Mouse (Mus musculus) embryonic facial prominence, embryonic 14.5 days (tissue): ENCODE measurements around the gene Cars. TPM values are rescaled to one million over a fixed set of nuclear protein-coding genes. Genes with fewer than 3 reads are reported as not detected.

Experiments used
- ATAC-seq: fragments of 200-750 bp; cut with Nextera tagmentation; 2 replicates; pipeline ENCODE4 v1.8.0; 2017; ENCODE audit warnings: low read depth, moderate number of reproducible peaks, moderate TSS enrichment
- DNase-seq: peaks from one replicate; pipeline ENCODE4 v3.0.0-alpha.2; 2015; ENCODE audit warnings: low spot score
- H3K27ac ChIP-seq: fragments of 300-500 bp; sonication (generic); replicated peaks from 2 replicates; pipeline ENCODE4 v1.5.1; 2014; ENCODE audit warnings: low read depth, mild to moderate bottlenecking, low read length, moderate library complexity
- H3K27me3 ChIP-seq: fragments of 300-500 bp; sonication (generic); replicated peaks from 2 replicates; pipeline ENCODE4 v1.6.1; 2014; ENCODE audit warnings: low read length; ENCODE audit not compliant: control insufficient read depth, insufficient read depth
- H3K36me3 ChIP-seq: fragments of 300-500 bp; sonication (generic); 2 replicates; pipeline ENCODE4 v1.6.1; 2014; ENCODE audit warnings: low read length, mixed read lengths; ENCODE audit not compliant: control insufficient read depth, insufficient read depth
- H3K4me1 ChIP-seq: fragments of 300-500 bp; sonication (generic); 2 replicates; pipeline ENCODE4 v1.6.1; 2014; ENCODE audit warnings: antibody characterized with exemption, low read length; ENCODE audit not compliant: control insufficient read depth, insufficient read depth
- H3K4me2 ChIP-seq: fragments of 300-500 bp; sonication (generic); 2 replicates; pipeline ENCODE4 v1.6.1; 2014; ENCODE audit warnings: low read depth, mild to moderate bottlenecking, low read length, moderate library complexity, mixed read lengths
- H3K4me3 ChIP-seq: fragments of 300-500 bp; sonication (generic); 2 replicates; pipeline ENCODE4 v1.5.1; 2014; ENCODE audit warnings: low read depth, mild to moderate bottlenecking, low read length
- H3K9ac ChIP-seq: fragments of 300-500 bp; sonication (generic); 2 replicates; pipeline ENCODE4 v1.6.1; 2014; ENCODE audit warnings: low read depth, mild to moderate bottlenecking, low read length, moderate library complexity, mixed read lengths
- H3K9me3 ChIP-seq: fragments of 300-500 bp; sonication (generic); 2 replicates; pipeline ENCODE4 v1.6.1; 2016; ENCODE audit warnings: low read length; ENCODE audit not compliant: control insufficient read depth
- WGBS: fragments of 180-500 bp; shearing (Covaris S2); extraction: QIAGEN DNeasy Blood & Tissue Kit; methylation state at CpG from one replicate; pipeline ENCODE4 v1.1.7; 2014; 5-methylcytosine and 5-hydroxymethylcytosine counted together
- polyA plus RNA-seq: library from polyadenylated mRNA; unstranded; fragments of >200 nt; fragmentation: Nextera tagmentation; extraction: Ambion mirVana; gene quantifications from 2 replicates; pipeline ENCODE4 v1.2.1, GENCODE M21; 2014

Cars gene
- polyA plus RNA-seq, 1 experiment from 2014 or later, result 52.2 TPM

- WGBS, result 92% methylated on average over 6 of the region's 6 CpGs
- Histone ChIP-seq H3K4me2 (no peak overlapping the region), H3K9ac (no peak overlapping the region), H3K4me3 (no peak overlapping the region), H3K36me3 (peaks cover 95% of the 10 kb centered on the region), H3K4me1 (no peaks in the 10 kb centered on the region), H3K27ac (no peak overlapping the region), H3K9me3 (no peaks in the 10 kb centered on the region), H3K27me3 (no peaks in the 10 kb centered on the region)
- ATAC-seq (no peak), DNase-seq (no peak)
Measured at GRCm38 (mm10) chr7:143565015-143565647, 34.8 kb downstream of the Cars start.

DNA sequence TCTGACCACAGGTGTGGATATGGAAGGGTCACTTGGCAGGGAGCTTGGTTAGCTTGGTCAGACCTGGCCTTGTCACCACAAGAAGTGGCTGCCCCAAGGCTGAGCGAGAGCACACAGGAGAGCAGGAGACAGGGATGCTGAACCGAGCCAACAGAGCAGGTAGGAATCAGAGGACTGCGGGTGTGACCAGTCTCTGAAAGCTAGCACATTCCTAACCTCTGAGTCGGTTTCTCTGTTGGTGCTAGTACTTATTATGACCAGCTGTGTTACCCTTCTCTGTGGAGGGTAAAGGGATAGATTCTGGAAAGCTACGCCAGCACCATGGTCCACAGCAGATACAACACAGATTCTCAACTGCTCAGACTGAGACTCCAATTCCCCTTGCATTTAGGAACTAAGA, 36.1 kb downstream of the Cars start:
- no peak overlapping the region for H3K4me3 ChIP-seq
- H3K27me3 ChIP-seq, result no peaks in the 10 kb centered on the region

DNA sequence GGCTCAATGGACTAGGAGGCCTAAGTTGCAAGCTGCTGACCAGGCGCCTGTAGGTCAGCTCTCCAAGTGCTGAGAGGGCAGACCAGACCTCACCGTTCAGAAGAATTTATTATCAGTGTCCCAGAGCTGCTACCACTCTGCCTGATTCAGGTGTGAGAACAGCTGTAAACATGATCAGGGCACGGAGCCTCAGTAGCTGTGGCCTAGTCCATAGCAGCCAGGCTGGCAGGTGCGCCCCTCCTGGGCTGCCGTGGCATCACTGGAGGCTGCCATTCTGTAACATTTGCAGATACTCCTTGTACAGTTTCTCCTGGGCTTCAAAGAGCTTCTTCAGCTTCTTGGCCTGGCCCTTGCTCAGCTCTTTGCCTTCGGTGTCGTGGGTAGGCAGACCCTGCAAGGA, 42.3 kb downstream of the Cars start:
- Histone ChIP-seq H3K4me3 (no peak overlapping the region), H3K36me3 (peaks cover 78% of the 10 kb centered on the region), H3K9ac (no peak overlapping the region), H3K27me3 (no peaks in the 10 kb centered on the region), H3K4me1 (no peaks in the 10 kb centered on the region), H3K9me3 (no peaks in the 10 kb centered on the region), H3K27ac (no peak overlapping the region), H3K4me2 (no peak overlapping the region)
- DNase-seq, result no peak
- WGBS, result 90% methylated on average over 7 of the region's 7 CpGs
- no peak for ATAC-seq

More for the DNA sequence above, 36.1 kb downstream of the Cars start:
- Histone ChIP-seq H3K9ac (no peak overlapping the region), H3K4me2 (no peak overlapping the region), H3K27ac (no peak overlapping the region), H3K4me1 (no peaks in the 10 kb centered on the region), H3K9me3 (no peaks in the 10 kb centered on the region), H3K36me3 (peaks cover 95% of the 10 kb centered on the region)
- ATAC-seq, result no peak
- no peak for DNase-seq
- 88% methylated on average over 5 of the region's 5 CpGs for WGBS

DNA sequence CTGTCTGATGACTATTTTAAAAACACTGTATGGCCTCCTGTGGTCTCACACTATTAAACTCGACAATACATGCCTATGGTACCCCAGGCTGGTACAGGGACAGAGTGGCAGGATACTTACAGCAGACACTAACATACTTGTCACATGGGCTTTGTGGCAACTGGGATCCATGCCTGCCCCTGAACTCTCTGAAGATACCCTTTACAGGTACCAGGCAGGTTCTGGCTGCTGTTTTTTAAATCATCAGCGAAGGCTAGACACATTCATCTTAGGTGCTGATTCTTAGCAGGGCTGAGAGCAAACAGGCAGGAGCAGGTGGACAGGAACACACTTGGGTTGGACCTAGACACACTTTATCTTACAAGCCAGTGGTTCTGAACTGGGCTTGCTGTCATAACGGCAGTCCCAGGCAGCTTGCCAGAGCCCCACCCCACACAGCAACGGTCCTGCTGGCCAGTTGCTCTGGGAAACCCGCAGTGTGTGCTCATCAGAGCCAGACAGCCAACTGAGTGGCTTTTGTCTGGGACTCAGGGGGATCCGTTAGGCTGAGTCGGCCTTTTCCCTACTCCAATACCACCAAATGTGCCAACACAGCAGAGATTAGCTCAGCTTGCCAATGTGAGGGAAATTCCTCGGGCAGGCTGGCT, 42.8 kb downstream of the Cars start:
- no peak for ATAC-seq
- H3K36me3 ChIP-seq, result peaks cover 72% of the 10 kb centered on the region
- H3K27ac ChIP-seq, result no peak overlapping the region
- DNase-seq, result peak; percentile 13
- 91% methylated on average over 8 of the region's 8 CpGs for WGBS
- no peak overlapping the region for H3K4me2 ChIP-seq
- H3K4me1 ChIP-seq, result no peaks in the 10 kb centered on the region
- no peaks in the 10 kb centered on the region for H3K27me3 ChIP-seq
- no peaks in the 10 kb centered on the region for H3K9me3 ChIP-seq
- H3K4me3 ChIP-seq, result no peak overlapping the region
- no peak overlapping the region for H3K9ac ChIP-seq

GRCm38 (mm10) chr7:143549588-143550220, 50.2 kb downstream of the Cars start:
- 45% methylated on average over 2 of the region's 2 CpGs for WGBS
- ATAC-seq (peak; percentile 2; the same call in 1 of the 2 replicates), DNase-seq (no peak)

DNA sequence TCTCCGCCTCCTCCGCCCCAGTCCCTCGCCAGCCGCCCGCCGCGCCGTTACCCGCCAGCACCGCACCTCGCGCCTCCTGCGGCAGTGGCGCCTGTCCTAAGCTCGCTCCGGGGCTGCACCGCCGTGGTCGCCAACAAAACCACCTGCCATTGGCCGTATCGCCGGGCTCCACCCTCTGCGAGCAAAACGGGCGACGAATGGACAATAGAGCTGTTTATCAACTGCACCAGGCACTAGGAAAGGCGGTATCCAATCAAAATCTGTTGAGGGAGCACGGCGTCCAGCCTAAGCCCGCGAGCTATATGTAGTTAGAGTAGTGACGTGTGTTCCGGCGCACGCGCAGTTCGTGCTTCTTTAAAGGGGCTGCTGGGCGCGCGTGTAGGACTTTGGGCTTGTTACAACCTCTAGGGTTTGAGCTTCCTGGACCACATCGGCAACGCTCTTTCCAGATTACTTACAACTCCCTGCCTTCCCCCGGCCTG, 50.9 kb downstream of the Cars start, which contains the start of gene Nap1l4:
Gene Nap1l4, minus strand, starts transcription at position 131 of the 482 bp plus-strand sequence.
- peak; percentile 99 for ATAC-seq
- H3K27me3 ChIP-seq, result no peaks in the 10 kb centered on the region
- peak within 1 kb of the TSS; percentile 93 for H3K27ac ChIP-seq
- WGBS, result 2% methylated on average over 38 of the region's 43 CpGs
- peaks cover 14% of the 10 kb centered on the region for H3K4me1 ChIP-seq
- H3K4me3 ChIP-seq, result peak within 1 kb of the TSS; percentile 80
- DNase-seq, result peak; percentile 100
- H3K36me3 ChIP-seq, result peaks cover 7% of the 10 kb centered on the region; the same call in 1 of the 2 replicates
- H3K9ac ChIP-seq, result peak within 1 kb of the TSS; percentile 95
- no peaks in the 10 kb centered on the region for H3K9me3 ChIP-seq
- peak within 1 kb of the TSS; percentile 90 for H3K4me2 ChIP-seq

More at GRCm38 (mm10) chr7:143549588-143550220, 50.2 kb downstream of the Cars start:
- Histone ChIP-seq H3K4me3 (peak overlapping the region; percentile 80), H3K4me1 (peaks cover 11% of the 10 kb centered on the region), H3K9me3 (no peaks in the 10 kb centered on the region), H3K27ac (peak overlapping the region; percentile 93), H3K4me2 (peak overlapping the region; percentile 90), H3K27me3 (no peaks in the 10 kb centered on the region), H3K9ac (peak overlapping the region; percentile 79), H3K36me3 (peaks cover 8% of the 10 kb centered on the region)

DNA sequence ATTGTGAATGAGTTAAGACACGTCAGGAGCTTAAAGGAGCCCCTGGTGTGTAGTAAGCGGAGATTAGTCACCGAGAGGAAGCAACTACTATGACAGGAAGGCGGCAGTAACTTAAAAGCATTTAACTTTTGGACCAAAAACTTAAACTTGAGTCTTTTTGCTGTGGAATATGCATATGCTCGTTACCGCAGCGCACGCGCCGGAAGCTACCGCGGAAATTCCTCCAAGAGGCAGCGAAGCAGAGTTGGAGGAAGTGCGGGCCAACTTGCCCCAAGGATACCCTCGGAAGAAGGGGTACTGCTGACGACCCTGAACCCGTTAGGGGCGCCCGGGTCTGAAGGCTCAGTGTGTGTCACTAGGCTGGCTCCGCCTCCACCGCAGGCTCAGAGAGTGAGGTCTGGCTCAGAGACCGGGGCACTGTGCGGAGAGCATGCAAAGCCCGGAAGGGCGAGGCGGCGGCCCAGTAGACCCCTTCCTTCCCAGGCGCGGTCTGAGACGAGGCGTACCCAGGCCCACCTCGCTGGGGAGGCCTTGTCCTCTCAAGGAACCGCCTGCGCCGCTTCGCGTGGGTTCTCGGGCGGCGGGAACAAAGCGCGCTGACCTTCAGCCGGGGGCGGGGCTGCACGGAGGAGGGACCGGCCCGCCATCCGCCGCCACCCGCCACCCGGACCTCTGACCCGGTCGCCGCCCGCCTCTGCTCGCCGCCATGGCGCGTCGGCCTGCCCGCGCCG, 51.5 kb downstream of the Cars start:
- peak overlapping the region; percentile 80 for H3K4me3 ChIP-seq
- ATAC-seq, result peak; percentile 70
- peak overlapping the region; percentile 93 for H3K27ac ChIP-seq
- no peaks in the 10 kb centered on the region for H3K27me3 ChIP-seq
- peak; percentile 63 for DNase-seq
- peak overlapping the region; percentile 95 for H3K9ac ChIP-seq
- WGBS, result under 1% methylated on average over 27 of the region's 63 CpGs
- H3K36me3 ChIP-seq, result peaks cover 7% of the 10 kb centered on the region; the same call in 1 of the 2 replicates
- H3K4me2 ChIP-seq, result peak overlapping the region; percentile 90
- H3K9me3 ChIP-seq, result no peaks in the 10 kb centered on the region
- peaks cover 17% of the 10 kb centered on the region for H3K4me1 ChIP-seq

DNA sequence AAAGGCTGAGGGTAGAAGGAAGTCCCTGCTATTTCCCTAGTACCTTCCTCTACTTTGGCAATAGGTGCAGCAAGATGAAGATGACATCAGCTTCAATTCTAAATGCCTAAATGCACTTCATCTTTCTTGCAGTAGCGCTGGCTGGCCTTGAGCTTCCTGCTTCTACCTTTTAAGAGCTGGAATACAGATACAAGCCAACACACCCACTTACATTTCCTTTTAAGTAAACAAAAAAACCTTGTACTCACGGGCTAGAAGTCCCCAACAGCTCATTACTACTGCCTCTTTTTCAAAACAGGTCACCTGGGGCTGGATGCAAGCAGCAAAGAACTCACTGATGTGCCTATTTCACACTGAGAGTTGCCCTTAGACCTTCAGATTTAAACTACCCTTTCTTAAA, 53.3 kb downstream of the Cars start:
- Histone ChIP-seq H3K27me3 (no peaks in the 10 kb centered on the region), H3K4me2 (no peak overlapping the region), H3K27ac (no peak overlapping the region), H3K4me3 (no peak overlapping the region), H3K4me1 (peaks cover 17% of the 10 kb centered on the region), H3K9ac (0 out of 2 replicates have a peak overlapping the region, but pooled peaks have one; percentile 6), H3K36me3 (peaks cover 7% of the 10 kb centered on the region; the same call in 1 of the 2 replicates), H3K9me3 (no peaks in the 10 kb centered on the region)
- DNase-seq (no peak), ATAC-seq (no peak)
- WGBS, result 57% methylated on average over 2 of the region's 2 CpGs
